Mouse (Mus musculus): ENCODE results near the gene Pin4. TPM values are rescaled to one million over a fixed set of nuclear protein-coding genes. Genes with fewer than 3 reads are reported as not detected.
"Not testable (repeated sequence)": the region's sequence is repeated elsewhere in the genome, so short reads cannot be mapped to it uniquely, and the experiment has no call there.

Pin4 gene
- polyA plus RNA-seq, 1 experiment from 2014 or later: 52.9 TPM

GRCm38 (mm10) chrX:102085798-102086443, 33.3 kb upstream of the Pin4 start:
- Histone ChIP-seq H3K9ac (no peak overlapping the region), H3K4me1 (replicated peaks) (peaks cover 21% of the 10 kb centered on the region), H3K27me3 (peaks cover 2% of the 10 kb centered on the region; the same call in 1 of the 2 replicates), H3K27ac (replicated peaks) (no peak overlapping the region), H3K36me3 (no peaks in the 10 kb centered on the region), H3K4me2 (no peak overlapping the region), H3K9me3 (no peaks in the 10 kb centered on the region), H3K4me3 (no peak overlapping the region)
- 84% methylated on average over 8 of the region's 8 CpGs for WGBS
- ATAC-seq (ENCODE audit: low FRiP score, low read depth): no peak

DNA sequence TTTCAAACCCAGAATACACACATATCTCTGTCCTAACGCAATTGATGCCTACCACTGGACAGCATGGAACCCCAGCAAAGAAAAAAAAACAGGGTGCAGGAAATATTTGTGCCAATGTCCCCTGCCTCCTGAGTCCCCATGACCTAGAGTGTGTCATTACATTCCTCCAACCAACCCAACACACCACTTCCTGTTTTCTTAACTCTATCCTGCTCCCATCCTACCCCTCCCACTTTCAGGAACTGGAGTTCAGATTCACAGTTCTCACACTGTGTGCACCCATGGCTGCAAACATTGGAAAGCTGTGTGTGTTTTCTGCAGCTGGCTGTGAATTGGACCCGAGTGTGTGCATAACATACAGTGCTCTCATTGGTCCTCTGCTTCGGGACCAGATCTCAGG, 28.6 kb upstream of the Pin4 start:
- Histone ChIP-seq H3K4me1 (replicated peaks) (no peaks in the 10 kb centered on the region), H3K9me3 (no peaks in the 10 kb centered on the region), H3K36me3 (no peaks in the 10 kb centered on the region), H3K27ac (replicated peaks) (no peak overlapping the region), H3K4me2 (no peak overlapping the region), H3K4me3 (no peak overlapping the region), H3K27me3 (peaks cover 5% of the 10 kb centered on the region; the same call in 1 of the 2 replicates), H3K9ac (no peak overlapping the region)
- WGBS: 84% methylated on average over 3 of the region's 3 CpGs
- ATAC-seq (ENCODE audit: low FRiP score, low read depth): no peak

GRCm38 (mm10) chrX:102094381-102094904, 24.8 kb upstream of the Pin4 start:
- Histone ChIP-seq H3K4me3 (no peak overlapping the region), H3K9ac (no peak overlapping the region), H3K4me1 (replicated peaks) (no peaks in the 10 kb centered on the region), H3K9me3 (no peaks in the 10 kb centered on the region), H3K27me3 (peaks cover 8% of the 10 kb centered on the region; the same call in 1 of the 2 replicates), H3K36me3 (no peaks in the 10 kb centered on the region), H3K27ac (replicated peaks) (no peak overlapping the region), H3K4me2 (no peak overlapping the region)
- WGBS: 78% methylated on average over 7 of the region's 7 CpGs
- no peak for ATAC-seq (ENCODE audit: low FRiP score, low read depth)

DNA sequence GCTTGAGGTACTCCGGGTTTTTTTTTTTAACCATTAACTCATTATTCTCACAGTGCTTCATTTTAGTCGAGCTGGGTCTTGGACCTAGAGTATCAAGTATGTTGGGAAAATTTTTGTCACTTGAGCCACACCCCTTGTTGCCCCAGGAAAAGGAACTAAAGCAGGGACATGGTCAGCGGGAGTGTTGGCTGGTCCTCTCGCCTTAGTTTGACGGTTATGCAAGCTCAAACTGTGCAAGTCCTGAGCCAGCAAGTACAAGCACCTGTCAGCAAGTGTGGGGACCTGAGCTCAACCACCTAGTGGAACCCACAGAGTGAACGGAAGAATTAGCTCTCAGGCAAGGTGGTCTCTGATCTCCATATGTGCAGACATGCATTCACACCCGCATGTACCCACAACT, 17.4 kb upstream of the Pin4 start:
- Histone ChIP-seq H3K36me3 (no peaks in the 10 kb centered on the region), H3K9ac (no peak overlapping the region), H3K27me3 (0 out of 2 replicates have a peak, but pooled peaks cover 3% of the 10 kb centered on the region), H3K4me2 (no peak overlapping the region), H3K4me3 (no peak overlapping the region), H3K27ac (replicated peaks) (no peak overlapping the region), H3K4me1 (replicated peaks) (no peaks in the 10 kb centered on the region), H3K9me3 (no peaks in the 10 kb centered on the region)
- WGBS: 73% methylated on average over 7 of the region's 7 CpGs
- ATAC-seq (ENCODE audit: low FRiP score, low read depth): no peak

DNA sequence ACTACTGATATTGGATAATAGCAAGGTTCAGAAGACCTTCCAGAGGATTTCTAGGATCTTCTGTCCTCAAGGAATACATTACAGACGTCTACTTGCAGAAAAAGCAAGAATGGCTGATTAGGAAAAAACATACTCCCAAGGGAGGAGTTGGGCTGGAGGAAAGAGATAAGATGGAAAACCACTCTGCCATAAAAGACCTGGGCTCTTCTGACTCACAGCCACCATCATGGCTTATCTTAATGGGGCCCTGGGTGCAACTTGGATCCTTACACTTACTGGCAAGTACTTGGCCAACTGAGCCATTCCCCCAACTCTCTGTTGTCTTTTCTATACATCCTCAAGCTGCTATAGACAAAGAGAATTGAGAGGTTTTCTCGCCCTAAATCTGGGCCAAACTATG, 15.4 kb upstream of the Pin4 start:
- not testable (repeated sequence) for H3K4me3 ChIP-seq; H3K27me3 ChIP-seq; H3K9me3 ChIP-seq; H3K4me2 ChIP-seq; ATAC-seq (ENCODE audit: low FRiP score, low read depth); H3K27ac ChIP-seq (replicated peaks); H3K4me1 ChIP-seq (replicated peaks); H3K9ac ChIP-seq; H3K36me3 ChIP-seq
- WGBS: 69% methylated on average over 2 of the region's 2 CpGs

DNA sequence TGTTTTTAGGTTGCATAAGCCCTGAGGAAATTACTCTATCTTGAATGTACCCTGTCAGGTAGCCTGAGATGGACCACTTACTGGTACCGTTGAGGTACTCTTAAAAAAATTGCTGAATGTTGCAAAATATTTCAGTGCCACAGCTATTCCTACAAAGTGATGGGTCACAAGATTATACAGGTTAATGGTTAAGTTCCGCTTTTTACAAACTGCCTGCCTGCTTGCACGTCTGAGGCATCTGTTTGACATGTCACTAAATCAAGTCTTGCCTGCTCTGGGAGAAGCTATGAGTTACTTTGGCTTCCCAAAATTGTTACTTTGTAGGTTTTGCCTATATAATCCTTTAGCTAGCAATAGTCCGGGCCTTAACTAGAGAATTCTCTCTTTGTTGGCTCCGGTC, 9.9 kb upstream of the Pin4 start:
- not testable (repeated sequence) for H3K4me3 ChIP-seq; H3K4me1 ChIP-seq (replicated peaks); H3K27me3 ChIP-seq; ATAC-seq (ENCODE audit: low FRiP score, low read depth); H3K9me3 ChIP-seq; H3K9ac ChIP-seq; H3K27ac ChIP-seq (replicated peaks); H3K4me2 ChIP-seq; H3K36me3 ChIP-seq
- WGBS: 88% methylated on average over 5 of the region's 5 CpGs

DNA sequence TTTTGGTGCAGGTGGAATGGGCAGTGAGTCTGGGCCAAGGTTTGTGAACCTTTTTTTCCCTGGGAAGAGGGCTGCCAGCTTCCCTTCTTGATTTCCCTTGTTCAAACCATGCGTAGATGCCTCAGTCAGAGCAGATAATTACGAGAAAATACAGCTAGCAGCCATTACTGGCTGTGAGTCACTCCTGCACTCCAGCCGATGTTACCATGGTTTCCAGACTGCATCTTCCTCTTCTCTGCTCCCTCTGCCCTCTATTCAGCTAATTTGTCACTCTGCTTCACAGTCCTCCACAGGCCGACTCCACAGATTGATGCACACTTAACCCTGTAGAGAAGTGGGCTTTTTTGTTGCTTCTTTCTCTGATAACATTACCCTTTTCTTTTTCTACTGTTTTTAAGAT, 3.6 kb upstream of the Pin4 start:
- Histone ChIP-seq H3K9me3 (no peaks in the 10 kb centered on the region), H3K4me3 (no peak overlapping the region), H3K27me3 (no peaks in the 10 kb centered on the region), H3K4me1 (replicated peaks) (peaks cover 8% of the 10 kb centered on the region; the same call in 1 of the 2 replicates), H3K4me2 (no peak overlapping the region), H3K36me3 (no peaks in the 10 kb centered on the region), H3K27ac (replicated peaks) (peak overlapping the region; percentile 75), H3K9ac (no peak overlapping the region)
- WGBS: 28% methylated on average over 4 of the region's 4 CpGs
- ATAC-seq (ENCODE audit: low FRiP score, low read depth): no peak

GRCm38 (mm10) chrX:102121321-102121720, 2.1 kb downstream of the Pin4 start:
- no peak overlapping the region for H3K27ac ChIP-seq (replicated peaks)
- H3K36me3 ChIP-seq: no peaks in the 10 kb centered on the region
- H3K9me3 ChIP-seq: no peaks in the 10 kb centered on the region
- no peak overlapping the region for H3K4me2 ChIP-seq
- peaks cover 4% of the 10 kb centered on the region; the same call in 1 of the 2 replicates for H3K4me1 ChIP-seq (replicated peaks)
- no peak for ATAC-seq (ENCODE audit: low FRiP score, low read depth)
- WGBS: 85% methylated on average over 2 of the region's 2 CpGs
- no peaks in the 10 kb centered on the region for H3K27me3 ChIP-seq
- H3K9ac ChIP-seq: no peak overlapping the region
- H3K4me3 ChIP-seq: no peak overlapping the region

DNA sequence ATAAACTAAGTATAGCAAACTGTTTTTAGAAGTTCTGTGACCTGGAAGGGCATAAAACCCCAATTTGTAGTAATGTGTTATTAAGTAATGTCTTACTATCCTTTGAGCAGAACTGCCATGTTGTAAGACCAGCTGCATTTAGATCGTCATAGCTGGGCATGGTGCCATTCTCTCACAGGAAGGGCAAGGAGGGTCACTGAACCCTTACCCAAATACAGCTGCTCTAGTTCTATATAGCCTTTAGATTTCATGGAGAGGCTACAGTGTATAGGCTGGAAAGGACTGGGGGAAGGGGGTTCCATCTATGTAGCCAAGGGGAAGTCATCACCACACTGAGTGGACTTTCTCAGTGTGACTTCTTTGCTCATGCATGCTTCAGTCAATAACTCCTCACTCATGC, 21.9 kb downstream of the Pin4 start:
- no peak overlapping the region for H3K27ac ChIP-seq (replicated peaks)
- ATAC-seq (ENCODE audit: low FRiP score, low read depth): no peak
- H3K4me2 ChIP-seq: no peak overlapping the region
- H3K9ac ChIP-seq: no peak overlapping the region
- no peak overlapping the region for H3K4me3 ChIP-seq
- no peaks in the 10 kb centered on the region for H3K9me3 ChIP-seq
- no peaks in the 10 kb centered on the region for H3K4me1 ChIP-seq (replicated peaks)
- H3K27me3 ChIP-seq: no peaks in the 10 kb centered on the region
- H3K36me3 ChIP-seq: no peaks in the 10 kb centered on the region
- 88% methylated on average over 1 of the region's 1 CpGs for WGBS

DNA sequence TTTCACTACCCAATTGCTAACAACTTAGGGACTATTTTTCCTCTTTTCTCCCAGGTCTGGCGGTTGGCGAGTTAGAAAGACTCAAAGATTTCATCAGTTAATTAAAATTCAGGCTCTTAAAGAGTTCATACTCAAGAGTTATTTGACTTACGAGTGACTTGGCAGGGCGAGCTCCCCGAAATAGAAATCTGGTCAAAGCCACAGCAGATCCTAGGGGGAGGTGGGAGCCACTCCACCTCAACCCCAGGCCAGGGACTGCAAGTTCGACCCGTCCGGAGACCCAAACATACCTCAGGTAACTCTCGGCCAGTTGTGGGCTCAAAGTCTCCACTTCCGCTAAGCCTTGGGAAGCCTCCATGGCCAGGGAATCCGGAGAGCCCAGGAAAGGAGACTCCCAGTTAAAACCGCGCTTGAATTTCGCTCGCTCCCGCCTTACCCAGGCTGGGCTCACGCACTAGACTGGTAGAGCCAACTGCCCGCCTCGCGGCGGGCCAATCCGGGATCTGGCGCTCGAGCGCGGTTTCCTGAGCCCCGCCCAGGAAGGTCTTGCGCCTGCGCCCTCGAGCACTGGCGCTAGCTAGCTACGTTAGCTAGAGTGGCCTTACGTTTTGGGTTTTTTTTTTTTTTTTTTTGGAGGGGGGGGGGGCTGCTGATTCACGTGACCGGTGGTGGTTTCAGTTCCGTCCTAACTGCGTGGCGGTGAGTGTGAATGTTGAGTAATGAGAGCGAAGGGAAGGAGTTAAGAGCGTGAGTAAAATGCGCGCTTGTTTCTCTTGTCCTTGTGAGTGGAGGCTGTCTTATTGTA, 37.6 kb downstream of the Pin4 start, which contains the start of gene Ercc6l:
TSS of gene Ercc6l (minus strand) at position 474 of the 805 bp plus-strand sequence.
- Histone ChIP-seq H3K9me3 (no peaks in the 10 kb centered on the region), H3K9ac (peak within 1 kb of the TSS; percentile 37; the same call in 1 of the 2 replicates), H3K27me3 (no peaks in the 10 kb centered on the region), H3K4me3 (peak within 1 kb of the TSS; percentile 47), H3K27ac (replicated peaks) (peak within 1 kb of the TSS; percentile 72), H3K36me3 (no peaks in the 10 kb centered on the region), H3K4me2 (peak within 1 kb of the TSS; percentile 68), H3K4me1 (replicated peaks) (no peaks in the 10 kb centered on the region)
- ATAC-seq (ENCODE audit: low FRiP score, low read depth): peak; percentile 99
- 17% methylated on average over 42 of the region's 42 CpGs for WGBS

- Histone ChIP-seq H3K9me3 (no peaks in the 10 kb centered on the region), H3K36me3 (no peaks in the 10 kb centered on the region), H3K27me3 (no peaks in the 10 kb centered on the region), H3K27ac (replicated peaks) (peak overlapping the region; percentile 72), H3K9ac (peak overlapping the region; percentile 37; the same call in 1 of the 2 replicates), H3K4me1 (replicated peaks) (no peaks in the 10 kb centered on the region), H3K4me2 (peak overlapping the region; percentile 45), H3K4me3 (peak overlapping the region; percentile 47)
- 49% methylated on average over 5 of the region's 5 CpGs for WGBS
- ATAC-seq (ENCODE audit: low FRiP score, low read depth): no peak
Measured at GRCm38 (mm10) chrX:102157423-102157791, 38.2 kb downstream of the Pin4 start.

DNA sequence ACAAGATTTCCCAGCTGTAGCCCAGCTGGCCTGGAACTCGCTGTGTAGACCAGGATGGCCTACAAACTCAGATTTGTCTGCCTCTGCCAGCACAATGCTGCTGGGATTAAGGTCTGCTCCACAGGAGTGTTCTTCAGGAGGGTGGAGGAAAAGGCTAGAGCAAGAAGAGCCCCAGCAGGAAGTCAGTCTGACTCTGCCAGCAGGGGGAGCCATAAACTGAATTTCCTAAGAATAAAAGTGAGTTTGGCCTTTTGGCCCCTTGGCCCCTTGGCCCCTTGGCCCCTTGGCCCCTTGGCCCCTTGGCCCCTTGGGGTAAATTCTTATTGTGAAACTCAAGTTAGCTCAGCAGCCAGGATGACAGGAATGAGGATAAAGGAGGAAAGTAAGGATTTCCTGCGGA, 40.5 kb downstream of the Pin4 start:
- H3K36me3 ChIP-seq: no peaks in the 10 kb centered on the region
- H3K27ac ChIP-seq (replicated peaks): no peak overlapping the region
- H3K9me3 ChIP-seq: no peaks in the 10 kb centered on the region
- WGBS: 43% methylated on average over 2 of the region's 2 CpGs
- ATAC-seq (ENCODE audit: low FRiP score, low read depth): no peak
- no peaks in the 10 kb centered on the region for H3K27me3 ChIP-seq
- no peak overlapping the region for H3K9ac ChIP-seq
- H3K4me1 ChIP-seq (replicated peaks): no peaks in the 10 kb centered on the region
- no peak overlapping the region for H3K4me3 ChIP-seq
- no peak overlapping the region for H3K4me2 ChIP-seq
